Mouse (Mus musculus): Measurements from ENCODE around the gene Ank3.

Gene Ank3

GRCm38 (mm10) chr10:69620692-69621382, 222.3 kb downstream of the Ank3 start:
- DNase-seq (ENCODE audit: low spot score), result no peak

- no peak for DNase-seq (ENCODE audit: low spot score)
Observed at GRCm38 (mm10) chr10:69627767-69628166, 229.2 kb downstream of the Ank3 start.

GRCm38 (mm10) chr10:69628743-69629142, 230.2 kb downstream of the Ank3 start:
- DNase-seq (ENCODE audit: low spot score), result no peak

- DNase-seq (ENCODE audit: low spot score), result peak; percentile 30
Observed at GRCm38 (mm10) chr10:69630802-69631388, 232.3 kb downstream of the Ank3 start.

- DNase-seq (ENCODE audit: low spot score), result no peak
Observed at GRCm38 (mm10) chr10:69632885-69633284, 234.3 kb downstream of the Ank3 start.

- DNase-seq (ENCODE audit: low spot score), result no peak
Observed at GRCm38 (mm10) chr10:69634891-69635290, 236.3 kb downstream of the Ank3 start.

GRCm38 (mm10) chr10:69635910-69636656, 237.5 kb downstream of the Ank3 start:
- no peak for DNase-seq (ENCODE audit: low spot score)

- DNase-seq (ENCODE audit: low spot score), result no peak
Observed at GRCm38 (mm10) chr10:69639138-69639537, 240.6 kb downstream of the Ank3 start.

GRCm38 (mm10) chr10:69640617-69641016, 242.0 kb downstream of the Ank3 start:
- no peak for DNase-seq (ENCODE audit: low spot score)

GRCm38 (mm10) chr10:69643481-69643880, 244.9 kb downstream of the Ank3 start:
- no peak for DNase-seq (ENCODE audit: low spot score)

- no peak for DNase-seq (ENCODE audit: low spot score)
Observed at GRCm38 (mm10) chr10:69643986-69644385, 245.4 kb downstream of the Ank3 start.

GRCm38 (mm10) chr10:69645311-69645802, 246.8 kb downstream of the Ank3 start:
- DNase-seq (ENCODE audit: low spot score), result no peak

GRCm38 (mm10) chr10:69645929-69646328, 247.4 kb downstream of the Ank3 start:
- no peak for DNase-seq (ENCODE audit: low spot score)

- DNase-seq (ENCODE audit: low spot score), result no peak
Observed at GRCm38 (mm10) chr10:69650074-69650473, 251.5 kb downstream of the Ank3 start.

- no peak for DNase-seq (ENCODE audit: low spot score)
Observed at GRCm38 (mm10) chr10:69652660-69653059, 254.1 kb downstream of the Ank3 start.

- peak; percentile 44 for DNase-seq (ENCODE audit: low spot score)
Observed at GRCm38 (mm10) chr10:69653121-69653677, 254.6 kb downstream of the Ank3 start.

- no peak for DNase-seq (ENCODE audit: low spot score)
Observed at GRCm38 (mm10) chr10:69654176-69654575, 255.6 kb downstream of the Ank3 start.

- DNase-seq (ENCODE audit: low spot score), result peak; percentile 73
Observed at GRCm38 (mm10) chr10:69654866-69655633, 256.5 kb downstream of the Ank3 start.

GRCm38 (mm10) chr10:69656321-69656720, 257.7 kb downstream of the Ank3 start:
- peak; percentile 68 for DNase-seq (ENCODE audit: low spot score)

- no peak for DNase-seq (ENCODE audit: low spot score)
Observed at GRCm38 (mm10) chr10:69659818-69660217, 261.2 kb downstream of the Ank3 start.

GRCm38 (mm10) chr10:69662338-69662737, 263.8 kb downstream of the Ank3 start:
- DNase-seq (ENCODE audit: low spot score), result peak; percentile 79

GRCm38 (mm10) chr10:69667482-69667881, 268.9 kb downstream of the Ank3 start:
- no peak for DNase-seq (ENCODE audit: low spot score)
